Mouse (Mus musculus) neural tube, embryonic 14.5 days (tissue): ENCODE data around the gene Fkbp6. TPM values are rescaled to one million over a fixed set of nuclear protein-coding genes. Genes with fewer than 3 reads are reported as not detected.
"Not testable (repeated sequence)": the region's sequence is repeated elsewhere in the genome, so short reads cannot be mapped to it uniquely, and the experiment has no call there.

Experiments used
- ATAC-seq: fragments of 200-750 bp; cut with Nextera tagmentation; 2 replicates; pipeline ENCODE4 v1.8.0; 2017; ENCODE audit warnings: low read depth, mild to moderate bottlenecking, moderate TSS enrichment, moderate library complexity
- H3K27ac ChIP-seq: fragments of 300-500 bp; sonication (generic); 2 replicates; pipeline ENCODE4 v1.5.1; 2014; ENCODE audit warnings: low read depth, mild to moderate bottlenecking, control low read depth, low read length, moderate library complexity, mixed read lengths
- H3K27me3 ChIP-seq: fragments of 300-500 bp; sonication (generic); 2 replicates; pipeline ENCODE4 v1.6.1; 2014; ENCODE audit warnings: low read length; ENCODE audit not compliant: control insufficient read depth, insufficient read depth
- H3K36me3 ChIP-seq: fragments of 300-500 bp; sonication (generic); 2 replicates; pipeline ENCODE4 v1.6.1; 2014; ENCODE audit warnings: low read length, mixed read lengths; ENCODE audit not compliant: control insufficient read depth, insufficient read depth
- H3K4me1 ChIP-seq: fragments of 300-500 bp; sonication (generic); 2 replicates; pipeline ENCODE4 v1.6.1; 2014; ENCODE audit warnings: low read length; ENCODE audit not compliant: control insufficient read depth, insufficient read depth
- H3K4me2 ChIP-seq: fragments of 300-500 bp; sonication (generic); 2 replicates; pipeline ENCODE4 v1.6.1; 2014; ENCODE audit warnings: mild to moderate bottlenecking, low read depth, low read length, control low read depth
- H3K4me3 ChIP-seq: fragments of 300-500 bp; sonication (generic); 2 replicates; pipeline ENCODE4 v1.5.1; 2014; ENCODE audit warnings: low read depth, low read length, control low read depth, mixed read lengths
- H3K9ac ChIP-seq: fragments of 300-500 bp; sonication (generic); replicated peaks from 2 replicates; pipeline ENCODE4 v1.6.1; 2014; ENCODE audit warnings: low read depth, mild to moderate bottlenecking, control low read depth, low read length, mixed read lengths
- H3K9me3 ChIP-seq: fragments of 300-500 bp; sonication (generic); 2 replicates; pipeline ENCODE4 v1.6.1; 2016; ENCODE audit warnings: low read length; ENCODE audit not compliant: control insufficient read depth
- WGBS: fragments of 180-500 bp; shearing (Covaris S2); extraction: QIAGEN DNeasy Blood & Tissue Kit; methylation state at CpG from one replicate; pipeline ENCODE4 v1.1.7; 2014; 5-methylcytosine and 5-hydroxymethylcytosine counted together
- polyA plus RNA-seq: library from polyadenylated mRNA; unstranded; fragments of >200 nt; fragmentation: Nextera tagmentation; extraction: Ambion mirVana; gene quantifications from 2 replicates; pipeline ENCODE4 v1.2.1, GENCODE M21; 2014

Fkbp6 gene
- polyA plus RNA-seq, 1 experiment from 2014 or later = not detected

GRCm38 (mm10) chr5:135375167-135375566 is 25.3 kb upstream of the Fkbp6 start:
- peaks cover 8% of the 10 kb centered on the region for H3K4me1 ChIP-seq
- peaks cover 62% of the 10 kb centered on the region for H3K36me3 ChIP-seq
- WGBS = 69% methylated on average over 8 of the region's 8 CpGs
- no peak overlapping the region for H3K4me2 ChIP-seq
- ATAC-seq = no peak
- peaks cover under 1% of the 10 kb centered on the region; the same call in 1 of the 2 replicates for H3K27me3 ChIP-seq
- no peak overlapping the region for H3K9ac ChIP-seq
- H3K4me3 ChIP-seq = no peak overlapping the region
- H3K27ac ChIP-seq = no peak overlapping the region
- no peaks in the 10 kb centered on the region for H3K9me3 ChIP-seq

- H3K9me3 ChIP-seq = no peaks in the 10 kb centered on the region
- peaks cover 48% of the 10 kb centered on the region for H3K36me3 ChIP-seq
- H3K9ac ChIP-seq = no peak overlapping the region
- ATAC-seq = no peak
- H3K4me1 ChIP-seq = peaks cover 8% of the 10 kb centered on the region
- no peak overlapping the region for H3K27ac ChIP-seq
- H3K27me3 ChIP-seq = peaks cover 3% of the 10 kb centered on the region; the same call in 1 of the 2 replicates
- no peak overlapping the region for H3K4me2 ChIP-seq
- H3K4me3 ChIP-seq = no peak overlapping the region
- WGBS = 97% methylated on average over 5 of the region's 5 CpGs
Measured at GRCm38 (mm10) chr5:135373601-135374000, 23.8 kb upstream of the Fkbp6 start.

GRCm38 (mm10) chr5:135371195-135371594 is 21.4 kb upstream of the Fkbp6 start:
- H3K4me2 ChIP-seq = no peak overlapping the region
- H3K9me3 ChIP-seq = no peaks in the 10 kb centered on the region
- H3K27me3 ChIP-seq = peaks cover 3% of the 10 kb centered on the region; the same call in 1 of the 2 replicates
- H3K36me3 ChIP-seq = peaks cover 28% of the 10 kb centered on the region
- WGBS = 96% methylated on average over 13 of the region's 13 CpGs
- ATAC-seq = no peak
- peaks cover 8% of the 10 kb centered on the region for H3K4me1 ChIP-seq
- H3K9ac ChIP-seq = no peak overlapping the region
- no peak overlapping the region for H3K27ac ChIP-seq
- H3K4me3 ChIP-seq = no peak overlapping the region

GRCm38 (mm10) chr5:135369787-135370654 is 20.2 kb upstream of the Fkbp6 start, which contains the start of gene Nsun5:
Nsun5 (plus strand) TSS chr5:135369953.
- Histone ChIP-seq H3K27me3 (peaks cover 3% of the 10 kb centered on the region; the same call in 1 of the 2 replicates), H3K36me3 (peaks cover 17% of the 10 kb centered on the region; the same call in 1 of the 2 replicates), H3K4me3 (peak within 1 kb of the TSS; percentile 87), H3K4me2 (peak within 1 kb of the TSS; percentile 82), H3K9ac (peak within 1 kb of the TSS; percentile 83), H3K9me3 (no peaks in the 10 kb centered on the region), H3K4me1 (peaks cover 8% of the 10 kb centered on the region), H3K27ac (peak within 1 kb of the TSS; percentile 52)
- under 1% methylated on average over 63 of the region's 64 CpGs for WGBS
- ATAC-seq = peak; percentile 73

- H3K36me3 ChIP-seq, H3K27ac ChIP-seq, H3K9me3 ChIP-seq, H3K4me1 ChIP-seq, H3K27me3 ChIP-seq, ATAC-seq: not testable (repeated sequence)
- Histone ChIP-seq H3K4me3 (peak overlapping the region; percentile 87), H3K9ac (peak overlapping the region; percentile 83), H3K4me2 (peak overlapping the region; percentile 82)
- 59% methylated on average over 9 of the region's 9 CpGs for WGBS
Measured at GRCm38 (mm10) chr5:135369196-135369595, 19.4 kb upstream of the Fkbp6 start.

- H3K27ac ChIP-seq = no peak overlapping the region
- 86% methylated on average over 6 of the region's 6 CpGs for WGBS
- ATAC-seq = no peak
- peaks cover 8% of the 10 kb centered on the region for H3K4me1 ChIP-seq
- no peak overlapping the region for H3K4me3 ChIP-seq
- no peaks in the 10 kb centered on the region for H3K9me3 ChIP-seq
- peaks cover 3% of the 10 kb centered on the region; the same call in 1 of the 2 replicates for H3K27me3 ChIP-seq
- H3K4me2 ChIP-seq = no peak overlapping the region
- no peak overlapping the region for H3K9ac ChIP-seq
- peaks cover 9% of the 10 kb centered on the region; the same call in 1 of the 2 replicates for H3K36me3 ChIP-seq
Measured at GRCm38 (mm10) chr5:135368312-135368711, 18.5 kb upstream of the Fkbp6 start.

GRCm38 (mm10) chr5:135367841-135368240 is 18.0 kb upstream of the Fkbp6 start:
- Histone ChIP-seq H3K9me3 (no peaks in the 10 kb centered on the region), H3K36me3 (peaks cover 8% of the 10 kb centered on the region; the same call in 1 of the 2 replicates), H3K4me2 (no peak overlapping the region), H3K27ac (no peak overlapping the region), H3K9ac (no peak overlapping the region), H3K27me3 (peaks cover 3% of the 10 kb centered on the region; the same call in 1 of the 2 replicates), H3K4me3 (no peak overlapping the region), H3K4me1 (peaks cover 8% of the 10 kb centered on the region)
- 61% methylated on average over 6 of the region's 6 CpGs for WGBS
- no peak for ATAC-seq

GRCm38 (mm10) chr5:135363540-135363939 is 13.7 kb upstream of the Fkbp6 start:
- Histone ChIP-seq H3K36me3 (no peaks in the 10 kb centered on the region), H3K27me3 (no peaks in the 10 kb centered on the region), H3K27ac (no peak overlapping the region), H3K4me3 (no peak overlapping the region), H3K4me2 (no peak overlapping the region), H3K9me3 (no peaks in the 10 kb centered on the region), H3K9ac (no peak overlapping the region), H3K4me1 (no peaks in the 10 kb centered on the region)
- 31% methylated on average over 12 of the region's 12 CpGs for WGBS
- ATAC-seq = no peak

- no peak overlapping the region for H3K9ac ChIP-seq
- no peaks in the 10 kb centered on the region for H3K36me3 ChIP-seq
- H3K27ac ChIP-seq = no peak overlapping the region
- no peaks in the 10 kb centered on the region for H3K4me1 ChIP-seq
- no peak overlapping the region for H3K4me2 ChIP-seq
- no peak overlapping the region for H3K4me3 ChIP-seq
- H3K27me3 ChIP-seq = no peaks in the 10 kb centered on the region
- H3K9me3 ChIP-seq = no peaks in the 10 kb centered on the region
- 94% methylated on average over 3 of the region's 3 CpGs for WGBS
- no peak for ATAC-seq
Measured at GRCm38 (mm10) chr5:135362572-135362971, 12.7 kb upstream of the Fkbp6 start.
